Mouse (Mus musculus) heart, adult 2 months (tissue): ENCODE results near the gene Ttc28.

Experiments
- CTCF ChIP-seq: fragments of 200-600 bp; IDR thresholded peaks from 2 replicates; pipeline ENCODE4 v1.8.1; 2022; ENCODE audit warnings: antibody characterized with exemption, mild to moderate bottlenecking, moderate library complexity
- POLR2A ChIP-seq: fragments of 200-500 bp; IDR thresholded peaks from 2 replicates; pipeline ENCODE4 v1.6.1; 2011; ENCODE audit warnings: mild to moderate bottlenecking, low read depth, low read length, control low read depth; ENCODE audit not compliant: insufficient read depth

GRCm38 (mm10) chr5:110875286-110875685 lies 4.3 kb upstream of the Ttc28 start:
- TF ChIP-seq CTCF: no peak
- no peak for TF ChIP-seq POLR2A
